Mouse (Mus musculus) MN1 (cell line): ENCODE data around the gene Qk.
A peak's percentile ranks its signal among the peaks of the same experiment; 100 is the strongest.

Source experiments
- DNase-seq: peaks from one replicate; pipeline ENCODE4 v3.0.0-alpha.2; 2016; ENCODE audit warnings: low spot score

The Qk gene

DNA sequence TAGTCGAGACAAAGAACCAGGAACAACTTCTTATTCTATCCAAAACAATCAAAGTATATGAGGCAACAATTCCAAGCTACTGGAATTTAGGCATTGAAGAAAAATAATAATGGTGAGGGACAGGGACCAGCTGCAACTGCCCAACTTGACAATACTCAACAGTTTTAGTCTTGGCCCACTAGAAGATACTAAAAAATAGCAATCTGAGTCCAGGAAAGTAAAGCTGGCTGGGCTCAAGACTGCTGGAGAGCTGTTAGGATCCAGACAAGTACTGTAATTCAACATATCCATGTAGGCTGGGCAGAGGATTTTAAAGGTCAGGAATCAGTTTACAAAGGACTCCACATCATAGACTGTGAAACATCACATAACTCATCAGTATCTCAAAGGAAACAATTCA, 79.6 kb downstream of the Qk start:
- DNase-seq = no peak

DNA sequence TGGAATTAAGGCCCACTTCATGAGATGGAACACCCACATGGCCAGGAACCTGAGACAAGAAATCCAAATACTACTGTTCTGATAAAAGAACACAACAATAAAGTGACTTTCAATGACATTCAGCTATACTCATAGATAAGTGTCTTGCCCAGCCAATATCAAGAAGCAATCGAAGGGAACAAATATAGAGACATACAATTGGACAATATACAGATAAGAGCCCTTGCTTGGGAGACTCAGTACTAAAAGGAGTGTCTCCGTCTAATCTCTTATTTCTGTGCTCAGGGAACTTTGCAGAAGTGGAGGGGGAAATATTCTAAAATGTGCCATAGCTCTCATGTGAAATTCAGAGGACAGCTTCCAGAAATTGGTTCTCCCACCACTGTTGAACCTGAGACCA, 83.1 kb downstream of the Qk start:
- DNase-seq = no peak

DNA sequence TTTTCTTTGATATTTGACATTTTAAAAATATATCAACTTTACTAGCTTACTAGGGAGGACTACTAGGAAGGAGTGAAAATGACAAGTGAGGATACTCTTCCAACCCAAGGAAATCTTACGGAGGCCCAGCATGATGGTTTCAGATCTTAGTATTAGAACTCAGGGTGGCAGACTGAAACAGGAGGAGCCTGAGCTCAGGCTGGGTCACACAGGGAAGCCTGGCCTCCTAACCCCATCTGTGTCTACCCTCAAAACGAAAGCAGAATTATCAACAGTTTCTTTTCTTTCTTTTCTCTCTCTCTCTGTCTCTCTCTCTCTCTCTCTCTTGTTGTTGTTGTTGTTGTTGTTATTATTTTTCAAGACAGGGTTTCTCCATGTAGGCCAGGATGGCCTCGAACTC, 87.2 kb downstream of the Qk start:
- no peak for DNase-seq

DNA sequence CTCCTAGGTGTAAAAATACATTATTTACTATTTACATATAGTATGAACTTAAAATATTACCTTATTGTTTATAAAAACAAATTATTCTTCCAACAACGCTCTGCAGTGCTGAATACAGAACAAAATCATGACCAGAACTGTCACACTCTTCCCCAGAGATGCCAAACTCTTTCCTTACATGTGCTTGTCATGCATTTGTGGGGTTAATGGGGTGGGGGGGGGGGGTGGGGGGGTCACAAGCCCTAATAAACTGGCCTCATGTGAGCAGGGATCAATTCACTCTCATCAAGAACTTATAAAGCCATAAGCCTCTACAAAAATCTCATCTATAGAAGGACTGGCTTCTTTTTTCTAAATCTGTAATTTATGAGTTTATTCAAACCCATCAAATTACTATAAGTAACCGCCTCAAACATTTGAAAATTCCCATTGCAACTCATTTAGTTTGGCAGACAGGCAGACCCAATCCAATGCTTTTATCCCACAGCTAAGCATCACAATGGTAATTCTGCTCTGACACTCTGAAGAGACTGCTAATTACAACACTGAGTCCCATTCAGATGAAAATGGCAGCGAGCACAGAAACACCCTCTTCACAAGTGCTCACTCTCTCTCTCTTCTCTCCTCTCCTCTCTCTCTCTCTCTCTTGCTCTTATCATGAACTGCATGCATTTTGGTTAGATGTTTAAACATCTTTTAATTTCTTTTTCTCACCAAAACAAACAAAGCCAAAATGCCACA, 91.7 kb downstream of the Qk start:
- DNase-seq = no peak

DNA sequence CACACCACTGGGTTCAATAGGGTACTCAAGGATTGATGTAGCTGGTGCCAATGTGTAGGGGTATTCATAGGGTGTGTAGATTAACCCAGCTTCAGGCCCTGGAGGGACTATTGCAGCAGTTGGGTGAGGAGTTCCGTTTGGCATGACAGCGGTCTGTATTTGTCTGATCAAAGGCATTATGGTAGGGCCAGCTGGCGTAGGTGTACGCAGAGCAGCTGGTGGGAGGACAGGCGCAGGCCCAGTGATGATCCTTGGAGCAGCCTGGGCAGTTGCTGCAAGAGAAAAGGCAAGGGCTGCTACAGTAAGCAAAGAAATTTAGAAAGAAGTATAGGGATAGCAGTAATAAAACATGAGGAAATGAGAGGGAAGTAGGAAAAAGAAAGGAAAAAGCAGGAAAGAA, 103.5 kb downstream of the Qk start:
- no peak for DNase-seq

DNA sequence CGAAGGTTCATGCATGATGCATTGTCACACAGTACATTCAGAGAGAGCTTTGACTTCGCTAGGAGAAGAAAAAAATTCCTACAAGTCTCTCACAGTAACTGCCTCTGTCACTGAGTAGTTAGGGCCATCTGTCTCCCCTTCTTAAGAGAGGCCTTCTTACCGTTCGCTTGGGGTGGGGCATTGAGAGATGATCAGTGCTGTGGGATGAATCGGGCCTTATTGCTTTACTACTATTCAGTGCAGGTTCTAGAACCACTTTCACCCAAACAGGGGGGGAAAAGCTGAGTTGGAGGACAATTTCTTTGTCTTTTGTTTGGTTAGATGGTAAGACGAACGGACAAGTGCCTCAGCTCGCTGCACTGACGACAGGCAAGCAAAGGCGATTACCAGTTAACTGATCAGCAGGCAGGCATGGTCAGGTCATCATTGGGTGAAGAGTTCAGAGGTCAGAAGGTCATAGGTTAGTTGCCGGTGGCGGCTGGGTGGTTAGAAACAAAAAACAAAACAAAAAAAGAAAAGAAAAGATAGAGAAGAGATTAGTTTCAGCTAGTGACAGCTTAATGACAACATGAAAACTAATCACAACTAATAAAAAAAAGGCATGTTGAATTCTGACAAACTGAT, 110.4 kb downstream of the Qk start:
- no peak for DNase-seq

DNA sequence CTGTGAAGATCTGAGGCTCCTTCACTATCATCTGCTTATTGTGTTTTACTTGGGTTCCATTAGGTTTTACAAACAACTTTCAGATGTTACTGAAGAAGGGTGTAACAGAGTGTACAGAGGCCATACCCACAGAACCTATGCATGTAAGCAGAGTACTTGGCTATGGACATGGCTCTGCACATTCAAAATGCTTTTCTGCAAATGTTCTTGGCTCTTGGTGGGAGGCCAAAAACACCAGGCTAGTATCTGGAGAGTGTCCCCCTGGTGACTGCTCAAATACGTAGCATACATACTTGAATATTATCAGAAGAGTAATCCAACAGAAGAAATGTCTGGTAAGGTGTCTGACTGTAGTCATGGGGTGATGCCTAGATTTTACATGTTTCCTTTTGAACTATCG, 121.0 kb downstream of the Qk start:
- DNase-seq = no peak

DNA sequence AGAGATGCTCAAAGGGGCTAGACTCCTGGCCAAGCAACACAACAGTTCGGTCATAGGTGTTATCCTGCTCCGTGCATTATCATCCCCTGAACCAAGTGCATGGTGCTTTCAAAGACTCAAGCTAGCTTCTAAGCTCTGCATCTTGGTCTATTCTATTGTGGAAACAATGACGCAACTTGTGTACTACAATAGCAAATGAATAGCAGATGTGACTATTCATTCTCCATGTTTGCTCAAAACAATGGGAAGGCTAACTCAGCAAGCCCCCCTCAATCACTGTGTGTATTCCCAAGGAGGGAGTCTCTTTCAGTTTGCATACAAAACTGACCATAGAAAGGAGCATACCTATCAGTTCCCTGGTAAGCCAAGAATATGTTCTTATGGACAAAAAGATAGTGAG, 121.4 kb downstream of the Qk start:
- no peak for DNase-seq

DNA sequence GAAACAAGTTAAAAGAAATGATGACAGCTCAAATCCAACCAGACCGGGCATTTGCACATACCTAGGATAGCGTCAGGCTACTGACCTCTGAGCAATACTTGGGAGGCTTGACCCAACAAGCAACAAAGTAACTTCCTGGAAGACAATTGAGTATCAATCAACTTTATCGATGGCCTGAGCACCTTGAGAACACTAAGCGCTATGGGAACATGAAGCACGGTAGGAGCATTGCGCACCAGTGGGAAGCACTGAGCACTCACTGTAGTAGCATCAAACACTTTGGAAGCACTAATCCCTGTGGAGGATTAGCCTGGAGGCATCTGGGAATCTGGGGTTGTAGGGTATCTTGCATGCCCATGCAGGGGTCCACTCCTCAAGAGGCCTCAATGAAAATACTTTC, 124.0 kb downstream of the Qk start:
- DNase-seq = no peak

DNA sequence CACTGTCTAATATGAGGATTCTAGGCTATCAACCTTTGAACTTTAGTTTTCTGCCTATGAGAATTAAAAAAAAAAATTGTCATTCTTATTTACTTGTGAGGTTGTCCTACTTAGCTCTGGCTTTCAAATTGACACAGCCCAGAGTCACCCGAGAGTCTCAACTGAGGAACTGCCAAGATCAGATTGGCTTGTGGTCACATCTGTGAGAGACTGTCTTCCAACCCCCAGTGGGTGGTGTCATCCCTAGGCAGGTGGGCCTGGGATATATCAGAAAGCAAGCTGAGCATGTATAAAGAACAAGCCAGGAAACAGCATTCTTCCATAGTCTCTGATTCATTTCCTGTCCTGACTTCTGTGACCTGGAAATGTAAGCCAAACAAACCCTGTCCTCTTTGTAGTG, 128.8 kb downstream of the Qk start:
- DNase-seq = peak; percentile 9

DNA sequence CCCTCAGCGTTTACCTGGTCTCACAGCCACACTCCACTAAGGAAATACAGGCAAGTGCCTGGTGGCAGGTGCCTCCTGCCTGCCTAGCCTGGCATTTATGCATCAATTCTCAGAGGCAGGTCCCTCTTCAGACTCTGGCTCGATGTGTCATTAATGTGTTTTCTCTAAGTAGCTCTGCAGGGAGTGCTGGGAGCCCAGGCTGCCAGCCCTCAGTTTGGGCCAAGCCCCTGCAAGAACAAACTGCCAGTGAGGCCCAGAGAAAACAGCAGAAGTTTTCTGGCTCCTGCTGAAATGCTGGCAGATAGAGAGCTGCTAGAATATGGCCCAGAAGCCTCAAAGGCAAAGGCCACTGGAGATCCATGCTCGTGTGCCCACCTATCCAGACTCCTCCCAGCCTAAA, 131.2 kb downstream of the Qk start:
- DNase-seq = no peak

DNA sequence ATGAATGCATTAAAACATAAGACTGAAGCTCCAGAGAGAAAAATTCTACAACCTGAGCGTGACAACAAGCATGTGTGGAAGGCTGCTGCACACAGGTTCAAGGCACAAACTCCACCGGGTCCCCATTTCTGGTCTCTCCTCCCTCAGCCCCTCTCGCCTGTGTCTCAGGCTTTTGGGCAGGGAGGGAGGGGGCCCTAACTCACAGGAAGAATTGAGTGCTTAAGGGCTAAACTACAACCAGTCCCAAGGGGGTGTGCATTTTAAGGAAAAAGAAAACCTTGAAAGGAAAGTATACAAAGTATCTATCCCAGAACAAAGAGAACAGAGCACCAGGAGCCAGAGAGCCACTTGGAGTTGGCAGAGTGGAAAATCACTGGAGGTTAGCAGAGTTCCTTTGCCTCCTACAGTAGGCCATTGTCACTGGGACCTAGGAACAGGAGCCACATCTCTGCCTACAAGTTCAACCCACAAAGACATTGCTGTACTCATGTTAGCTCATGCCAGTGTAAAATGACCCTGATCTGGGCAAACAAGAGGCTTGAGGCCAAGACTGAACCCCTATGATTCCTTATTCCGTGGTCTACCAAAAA, 132.1 kb downstream of the Qk start:
- no peak for DNase-seq

DNA sequence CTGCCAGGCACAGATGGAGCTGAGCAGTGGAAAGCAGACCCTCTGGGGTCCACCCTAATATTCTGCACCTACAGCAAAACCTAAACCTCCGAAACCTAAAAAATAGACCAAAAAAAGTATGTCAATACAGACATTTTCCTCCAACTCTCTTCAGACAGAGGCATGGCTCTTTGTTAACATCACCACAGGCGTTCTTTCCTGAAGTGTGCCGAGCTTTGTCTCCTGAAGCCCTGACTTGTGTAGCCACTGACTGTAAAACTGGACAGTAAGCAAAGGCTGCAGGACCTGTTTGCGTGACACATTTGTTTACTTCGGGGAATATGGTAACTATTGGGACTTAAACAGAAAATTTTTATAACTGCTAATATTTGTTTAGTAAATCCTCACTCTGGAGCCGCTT, 137.9 kb downstream of the Qk start:
- DNase-seq = no peak

DNA sequence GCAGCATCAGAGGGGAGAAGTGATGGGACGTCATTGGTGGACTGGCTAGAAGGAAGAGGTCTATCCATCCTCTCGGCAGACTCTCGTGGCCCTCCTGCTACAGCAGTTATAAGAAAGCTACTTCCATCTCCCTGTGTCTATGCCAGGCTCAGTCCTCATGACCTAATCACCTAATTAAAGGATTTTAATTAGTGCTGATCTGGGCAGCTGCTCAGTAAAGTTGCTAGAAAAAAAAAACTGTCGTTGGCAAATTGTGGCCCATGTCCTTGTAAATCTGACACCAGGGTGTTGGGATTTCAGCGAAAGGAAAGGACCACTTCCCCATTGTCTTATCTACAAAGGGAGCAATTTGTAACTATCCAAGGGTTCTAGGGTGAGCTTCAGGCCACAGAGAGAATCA, 142.6 kb downstream of the Qk start:
- no peak for DNase-seq

DNA sequence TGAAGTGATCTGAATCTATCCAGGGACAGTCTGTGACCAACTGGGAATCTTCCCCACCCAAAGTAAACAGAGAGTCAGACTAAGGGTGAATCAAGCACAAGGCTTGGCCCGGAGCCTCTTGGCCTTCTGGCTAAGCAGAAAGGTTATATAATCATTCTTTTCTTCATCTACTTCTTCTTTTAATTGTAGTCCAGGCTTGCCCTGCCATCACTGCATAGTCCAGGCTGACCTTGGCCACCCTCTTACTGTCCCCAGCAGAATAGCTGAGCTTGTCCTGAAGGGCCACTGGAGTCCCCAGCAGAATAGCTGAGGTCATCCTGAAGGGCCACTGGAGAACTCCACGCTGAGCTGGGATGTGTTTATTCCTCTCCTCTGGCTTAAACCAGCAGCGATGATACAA, 158.4 kb downstream of the Qk start:
- no peak for DNase-seq

DNA sequence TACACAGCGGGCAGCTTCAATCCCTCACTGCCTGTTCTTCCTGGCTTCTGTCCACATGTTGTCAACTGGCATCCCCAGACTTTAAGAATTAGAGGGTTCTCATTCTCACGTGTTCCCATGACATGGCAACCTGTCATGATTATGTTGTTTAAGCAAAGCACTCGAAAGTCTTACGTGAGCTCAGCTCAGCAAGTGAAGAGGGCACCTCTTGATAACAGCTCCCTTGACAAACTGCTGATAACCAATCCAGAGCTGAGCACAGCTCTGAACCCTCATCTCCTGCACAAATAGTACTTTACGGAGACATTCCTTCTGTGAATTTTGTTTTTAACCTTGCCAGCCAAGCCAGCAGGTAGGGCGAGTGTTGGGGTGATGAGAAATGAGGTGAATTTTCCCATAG, 159.2 kb downstream of the Qk start:
- no peak for DNase-seq

DNA sequence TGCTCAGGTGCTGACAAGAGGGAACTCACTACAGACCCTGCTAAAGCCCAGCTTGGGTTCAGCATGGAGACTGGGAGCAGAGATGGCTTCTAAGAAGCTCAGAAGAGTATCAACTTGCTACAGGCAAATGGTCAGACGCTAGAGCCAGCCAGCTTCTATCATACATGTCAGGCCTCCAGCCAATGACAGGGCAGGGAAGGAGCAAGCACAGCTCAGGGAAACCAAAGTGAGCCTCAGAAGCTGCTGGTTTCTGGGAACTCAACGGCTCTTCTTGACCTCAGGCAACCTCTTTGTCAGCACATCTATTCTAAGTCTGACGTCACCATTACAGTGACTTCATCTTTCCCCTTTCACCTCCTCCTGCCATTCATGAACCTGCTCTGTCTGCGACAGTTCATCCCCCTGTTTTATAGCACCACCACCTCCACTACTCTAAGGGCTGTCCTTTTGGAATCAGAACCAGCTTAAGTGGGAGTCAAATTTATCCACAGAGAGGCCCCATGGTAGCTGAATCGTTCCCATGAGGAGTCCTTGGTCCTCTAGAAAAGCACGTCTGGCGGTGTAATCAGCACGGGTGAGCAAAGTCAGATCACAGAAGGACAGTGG, 166.7 kb downstream of the Qk start:
- DNase-seq = no peak
